Mouse (Mus musculus) limb, embryonic 14.5 days (tissue): Measurements from ENCODE around the gene Mycl. TPM values are rescaled to one million over a fixed set of nuclear protein-coding genes. Genes with fewer than 3 reads are reported as not detected.

Experiments used
- ATAC-seq: fragments of 200-750 bp; cut with Nextera tagmentation; 2 replicates; pipeline ENCODE4 v1.8.0; 2017; ENCODE audit warnings: low read depth, moderate number of reproducible peaks, moderate TSS enrichment; ENCODE audit not compliant: low FRiP score
- DNase-seq: peaks from one replicate; pipeline ENCODE4 v3.0.0-alpha.2; 2015; ENCODE audit warnings: low spot score
- H3K27ac ChIP-seq: fragments of 300-500 bp; sonication (generic); replicated peaks from 2 replicates; pipeline ENCODE4 v1.5.1; 2014; ENCODE audit warnings: low read depth, mild to moderate bottlenecking, low read length, moderate library complexity, mixed read lengths
- H3K27me3 ChIP-seq: fragments of 300-500 bp; sonication (generic); 2 replicates; pipeline ENCODE4 v1.6.1; 2014; ENCODE audit warnings: low read length, mixed read lengths; ENCODE audit not compliant: control insufficient read depth, insufficient read depth
- H3K36me3 ChIP-seq: fragments of 300-500 bp; sonication (generic); 2 replicates; pipeline ENCODE4 v1.6.1; 2014; ENCODE audit warnings: mild to moderate bottlenecking, low read length, moderate library complexity, mixed read lengths; ENCODE audit not compliant: control insufficient read depth, insufficient read depth
- H3K4me1 ChIP-seq: fragments of 300-500 bp; sonication (generic); 2 replicates; pipeline ENCODE4 v1.6.1; 2014; ENCODE audit warnings: antibody characterized with exemption, low read length, mixed read lengths; ENCODE audit not compliant: control insufficient read depth, insufficient read depth
- H3K4me2 ChIP-seq: fragments of 300-500 bp; sonication (generic); replicated peaks from 2 replicates; pipeline ENCODE4 v1.6.1; 2014; ENCODE audit warnings: low read depth, mild to moderate bottlenecking, low read length, moderate library complexity; ENCODE audit not compliant: severe bottlenecking
- H3K4me3 ChIP-seq: fragments of 300-500 bp; sonication (generic); replicated peaks from 2 replicates; pipeline ENCODE4 v1.5.1; 2014; ENCODE audit warnings: low read length
- H3K9ac ChIP-seq: fragments of 300-500 bp; sonication (generic); 2 replicates; pipeline ENCODE4 v1.6.1; 2014; ENCODE audit warnings: mild to moderate bottlenecking, low read depth, low read length, moderate library complexity; ENCODE audit not compliant: severe bottlenecking
- H3K9me3 ChIP-seq: fragments of 300-500 bp; sonication (generic); 2 replicates; pipeline ENCODE4 v1.6.1; 2016; ENCODE audit warnings: low read length; ENCODE audit not compliant: control insufficient read depth
- POLR2A ChIP-seq: fragments of 200-500 bp; IDR thresholded peaks from 2 replicates; pipeline ENCODE4 v1.8.0; 2012; ENCODE audit warnings: inconsistent platforms, mild to moderate bottlenecking, moderate library complexity, borderline replicate concordance; ENCODE audit not compliant: insufficient read depth, insufficient read length; ENCODE audit errors: extremely low read depth
- WGBS: fragments of 180-500 bp; shearing (Covaris S2); extraction: QIAGEN DNeasy Blood & Tissue Kit; methylation state at CpG from one replicate; pipeline ENCODE4 v1.1.7; 2014; 5-methylcytosine and 5-hydroxymethylcytosine counted together
- polyA plus RNA-seq, 2 experiments: library from polyadenylated mRNA; depleted of rRNA in 1 of 2; stranded (reverse) in 1 of 2; unstranded in 1 of 2; fragments of >200 nt; fragmentation: Nextera tagmentation in 1 of 2; extraction: Ambion mirVana in 1 of 2; gene quantifications; 2 replicates each; pipeline versions ENCODE4 v1.2.1 to v1.2.3; 2012 to 2014

Mycl gene
- polyA plus RNA-seq, 2 experiments: 24.6 to 39.2 TPM

DNA sequence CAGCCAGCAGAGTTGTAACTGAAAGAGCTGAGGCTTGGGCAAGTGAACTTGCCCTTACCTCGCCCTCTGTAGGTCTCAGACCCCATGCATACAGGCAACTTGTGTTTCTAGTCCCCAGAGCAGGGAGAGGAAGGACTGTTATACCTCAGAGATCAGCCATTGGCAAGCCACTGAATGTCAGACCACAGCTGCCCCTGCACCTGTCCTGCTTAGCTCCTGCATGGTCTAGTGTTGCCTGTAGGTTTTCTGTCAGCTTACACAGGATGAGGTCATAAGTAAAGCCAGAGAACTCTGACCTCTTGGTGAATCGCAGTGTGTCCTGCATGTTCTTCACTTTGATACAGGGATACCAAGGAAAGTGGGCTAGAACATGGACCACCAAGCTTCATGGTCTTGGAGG is 39.4 kb downstream of the Mycl start:
- ATAC-seq: peak; percentile 41; the same call in 1 of the 2 replicates
- Histone ChIP-seq H3K9me3 (no peaks in the 10 kb centered on the region), H3K4me2 (no peak overlapping the region), H3K27me3 (no peaks in the 10 kb centered on the region), H3K36me3 (peaks cover 41% of the 10 kb centered on the region), H3K4me1 (no peaks in the 10 kb centered on the region), H3K4me3 (no peak overlapping the region), H3K27ac (no peak overlapping the region), H3K9ac (no peak overlapping the region)
- no peak for TF ChIP-seq POLR2A
- peak; percentile 29 for DNase-seq
- 87% methylated on average over 2 of the region's 2 CpGs for WGBS

DNA sequence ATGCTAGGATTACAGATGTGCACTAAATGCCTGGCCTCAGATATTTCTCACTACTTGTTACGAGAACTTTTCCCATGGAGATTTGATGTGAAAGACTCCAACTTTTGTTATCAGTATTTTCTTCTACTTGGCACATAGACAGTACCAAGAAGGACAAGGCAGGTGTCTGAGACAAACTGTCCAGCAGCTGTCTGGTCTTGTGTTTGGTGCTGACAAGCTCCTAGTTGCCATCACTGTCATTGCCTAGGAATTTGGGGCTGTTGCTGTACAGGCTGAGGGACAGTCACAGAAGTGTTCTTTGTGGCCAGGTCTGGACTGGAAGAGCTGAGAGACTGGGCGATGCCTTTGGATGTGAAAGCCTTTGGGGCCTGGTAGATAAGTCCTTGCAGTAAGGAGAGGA is 40.2 kb downstream of the Mycl start:
- no peak for TF ChIP-seq POLR2A
- no peak overlapping the region for H3K4me2 ChIP-seq
- 95% methylated on average over 2 of the region's 2 CpGs for WGBS
- H3K27ac ChIP-seq: no peak overlapping the region
- no peaks in the 10 kb centered on the region for H3K9me3 ChIP-seq
- peaks cover 44% of the 10 kb centered on the region for H3K36me3 ChIP-seq
- no peak overlapping the region for H3K4me3 ChIP-seq
- no peak overlapping the region for H3K9ac ChIP-seq
- no peak for DNase-seq
- no peaks in the 10 kb centered on the region for H3K4me1 ChIP-seq
- ATAC-seq: no peak
- no peaks in the 10 kb centered on the region for H3K27me3 ChIP-seq

DNA sequence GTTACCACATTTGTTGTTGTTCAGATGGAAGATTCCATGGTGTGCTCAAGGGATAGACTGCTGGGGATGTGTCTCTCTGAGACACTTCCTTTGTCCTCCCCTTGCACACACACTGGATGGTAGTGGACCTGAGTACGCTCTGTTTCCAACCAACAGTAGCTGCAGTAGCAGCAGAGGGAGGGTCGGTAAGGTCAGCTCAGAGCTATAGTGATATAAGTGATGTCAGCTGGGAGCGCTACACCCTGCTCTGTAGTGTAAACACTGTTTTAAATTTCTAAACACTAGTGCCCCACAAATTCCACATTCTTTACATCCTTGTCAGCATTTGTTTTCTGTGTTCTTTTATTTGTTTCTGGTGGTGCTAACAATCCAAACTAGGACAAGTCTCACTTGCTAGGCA is 41.3 kb downstream of the Mycl start:
- Histone ChIP-seq H3K27me3 (no peaks in the 10 kb centered on the region), H3K9me3 (no peaks in the 10 kb centered on the region), H3K27ac (no peak overlapping the region), H3K4me1 (no peaks in the 10 kb centered on the region), H3K4me2 (no peak overlapping the region), H3K4me3 (no peak overlapping the region), H3K36me3 (peaks cover 35% of the 10 kb centered on the region), H3K9ac (no peak overlapping the region)
- ATAC-seq: no peak
- WGBS: 72% methylated on average over 3 of the region's 3 CpGs
- no peak for DNase-seq
- TF ChIP-seq POLR2A: no peak

DNA sequence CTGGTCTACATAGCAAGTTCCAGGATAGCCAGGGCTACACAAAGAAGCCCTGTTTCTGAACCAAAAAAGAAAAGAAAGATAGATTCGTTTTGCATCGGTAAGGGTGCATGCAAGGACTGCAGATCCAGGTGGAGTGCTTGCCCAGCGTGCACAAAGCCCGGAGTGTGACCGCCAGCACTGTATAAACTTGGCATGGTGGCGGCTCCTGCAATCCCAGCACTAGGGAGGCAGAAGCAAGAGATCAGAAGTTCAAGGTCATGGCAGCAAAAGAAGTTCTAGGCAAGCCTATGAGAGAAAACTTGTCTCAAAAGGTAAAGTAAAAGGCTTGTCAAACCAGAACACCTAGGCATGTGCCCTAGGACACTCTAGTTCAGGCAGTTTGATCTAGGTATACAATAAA is 45.7 kb downstream of the Mycl start:
- no peaks in the 10 kb centered on the region for H3K27me3 ChIP-seq
- H3K4me2 ChIP-seq: no peak overlapping the region
- H3K4me3 ChIP-seq: no peak overlapping the region
- H3K27ac ChIP-seq: no peak overlapping the region
- ATAC-seq (no peak), DNase-seq (no peak)
- H3K9me3 ChIP-seq: no peaks in the 10 kb centered on the region
- H3K9ac ChIP-seq: no peak overlapping the region
- TF ChIP-seq POLR2A: no peak
- H3K36me3 ChIP-seq: peaks cover 40% of the 10 kb centered on the region
- no peaks in the 10 kb centered on the region for H3K4me1 ChIP-seq
- 92% methylated on average over 6 of the region's 6 CpGs for WGBS

DNA sequence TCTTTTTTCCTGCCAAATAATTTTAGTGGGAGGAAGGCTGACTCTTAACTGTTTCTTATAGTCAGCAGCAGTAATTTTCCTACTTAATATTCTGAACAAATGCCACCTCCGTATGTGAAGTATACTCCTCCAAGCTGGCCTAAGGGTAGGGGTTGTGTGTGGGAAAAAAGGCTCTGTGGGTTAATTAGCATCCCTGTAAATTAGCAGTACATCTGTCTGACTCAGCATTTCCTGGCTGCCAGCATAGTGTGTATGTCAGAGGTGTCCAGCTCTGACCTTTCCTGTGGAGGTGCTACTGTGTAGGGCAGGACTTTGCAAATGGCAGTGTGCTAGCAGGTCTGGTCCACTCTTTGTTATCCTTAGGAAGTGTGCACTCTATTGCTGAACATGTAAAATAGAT is 48.4 kb downstream of the Mycl start:
- TF ChIP-seq POLR2A: no peak
- ATAC-seq (no peak), DNase-seq (no peak)
- no peak overlapping the region for H3K4me2 ChIP-seq
- H3K27me3 ChIP-seq: no peaks in the 10 kb centered on the region
- H3K4me3 ChIP-seq: no peak overlapping the region
- H3K9ac ChIP-seq: no peak overlapping the region
- H3K36me3 ChIP-seq: peaks cover 60% of the 10 kb centered on the region
- H3K27ac ChIP-seq: no peak overlapping the region
- 70% methylated on average over 1 of the region's 1 CpGs for WGBS
- no peaks in the 10 kb centered on the region for H3K9me3 ChIP-seq
- H3K4me1 ChIP-seq: no peaks in the 10 kb centered on the region

DNA sequence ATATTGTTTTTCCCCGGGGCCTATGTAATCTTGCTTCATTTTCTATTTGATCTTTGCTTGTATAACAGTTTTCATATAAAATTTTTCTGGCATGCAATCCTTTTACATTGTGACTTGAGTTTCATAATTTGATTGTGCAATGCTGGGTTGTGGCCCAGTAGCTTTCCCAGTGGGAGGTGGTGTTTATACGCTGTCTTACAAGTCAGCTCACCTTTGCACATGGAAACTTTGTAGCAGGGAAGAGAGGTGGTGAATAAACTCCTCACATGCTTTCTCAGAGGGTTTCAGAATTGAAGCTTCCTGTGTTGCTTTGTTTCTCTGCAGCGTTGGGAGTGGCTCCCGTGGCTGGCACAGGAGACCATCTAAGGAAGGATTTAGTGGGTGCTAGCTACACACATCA is 49.4 kb downstream of the Mycl start:
- H3K27me3 ChIP-seq: no peaks in the 10 kb centered on the region
- no peak for TF ChIP-seq POLR2A
- H3K27ac ChIP-seq: no peak overlapping the region
- H3K36me3 ChIP-seq: peaks cover 63% of the 10 kb centered on the region
- H3K9me3 ChIP-seq: no peaks in the 10 kb centered on the region
- 0 out of 2 replicates have a peak, but pooled peaks cover under 1% of the 10 kb centered on the region for H3K4me1 ChIP-seq
- H3K4me3 ChIP-seq: no peak overlapping the region
- H3K9ac ChIP-seq: no peak overlapping the region
- DNase-seq (no peak), ATAC-seq (no peak)
- 81% methylated on average over 4 of the region's 4 CpGs for WGBS
- no peak overlapping the region for H3K4me2 ChIP-seq
